Mouse (Mus musculus) thymus, adult 2 months (tissue): ENCODE results near the gene Dync1i1.

ENCODE experiments used
- CTCF ChIP-seq: fragments of 200-500 bp; IDR thresholded peaks from 2 replicates; pipeline ENCODE4 v1.5.1; 2012; ENCODE audit warnings: mild to moderate bottlenecking, control low read depth, low read length, moderate library complexity, borderline replicate concordance; ENCODE audit not compliant: control insufficient read depth, poor library complexity, insufficient read depth; ENCODE audit errors: extremely low read depth
- POLR2A ChIP-seq: fragments of 200-500 bp; IDR thresholded peaks from 2 replicates; pipeline ENCODE4 v1.6.1; 2012; ENCODE audit warnings: mild to moderate bottlenecking, low read length, control low read depth, moderate library complexity; ENCODE audit not compliant: control insufficient read depth, poor library complexity, insufficient read depth; ENCODE audit errors: extremely low read depth

DNA sequence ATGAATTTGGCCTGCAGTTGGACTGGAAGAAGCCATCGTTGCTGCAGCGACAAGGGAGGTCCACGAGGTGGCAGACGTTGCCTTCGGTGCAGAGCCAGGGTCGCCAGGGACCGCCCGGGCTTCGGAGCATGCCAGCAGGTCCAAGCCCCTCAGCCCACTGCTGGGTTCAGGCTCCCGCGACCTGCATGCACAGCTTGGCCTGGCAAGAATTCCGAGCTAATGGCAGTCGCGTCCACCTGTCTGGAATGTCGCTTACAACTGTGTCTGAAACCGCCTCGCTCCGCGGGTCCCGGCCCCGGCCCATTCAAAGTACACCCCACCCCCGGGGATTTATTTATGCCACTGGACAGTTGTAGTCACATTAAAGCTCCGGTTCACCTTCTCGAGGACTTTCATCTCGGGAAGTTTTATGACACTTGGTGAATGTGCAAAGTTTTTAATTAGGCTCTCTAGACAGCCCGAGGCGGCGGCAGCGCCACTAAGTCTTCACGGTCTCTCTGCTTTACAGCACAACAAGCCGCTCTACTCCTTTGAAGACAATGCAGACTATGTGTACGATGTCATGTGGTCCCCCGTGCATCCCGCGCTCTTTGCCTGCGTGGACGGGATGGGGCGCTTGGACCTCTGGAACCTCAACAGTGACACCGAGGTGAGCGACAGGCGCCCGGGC is 280.5 kb downstream of the Dync1i1 start:
- TF ChIP-seq CTCF (0 out of 2 replicates have a peak, but pooled peaks have one; percentile 47), POLR2A (no peak)
